Mouse (Mus musculus) forebrain, embryonic 13.5 days (tissue): ENCODE data around the gene Nnmt. TPM values are rescaled to one million over a fixed set of nuclear protein-coding genes. Genes with fewer than 3 reads are reported as not detected.

Experiments
- ATAC-seq: fragments of 200-750 bp; cut with Nextera tagmentation; 2 replicates; pipeline ENCODE4 v1.8.0; 2017
- H3K27ac ChIP-seq: fragments of 300-500 bp; sonication (generic); 2 replicates; pipeline ENCODE4 v1.5.1; 2015; ENCODE audit warnings: inconsistent platforms, mild to moderate bottlenecking, moderate library complexity
- H3K27me3 ChIP-seq: fragments of 300-500 bp; sonication (generic); 2 replicates; pipeline ENCODE4 v1.6.1; 2015; ENCODE audit warnings: mild to moderate bottlenecking, inconsistent platforms
- H3K36me3 ChIP-seq: fragments of 300-500 bp; sonication (generic); 2 replicates; pipeline ENCODE4 v1.6.1; 2015; ENCODE audit warnings: mild to moderate bottlenecking, inconsistent platforms; ENCODE audit not compliant: poor library complexity, severe bottlenecking
- H3K4me1 ChIP-seq: fragments of 300-500 bp; sonication (generic); 2 replicates; pipeline ENCODE4 v1.6.1; 2015; ENCODE audit warnings: inconsistent platforms
- H3K4me2 ChIP-seq: fragments of 300-500 bp; sonication (generic); 2 replicates; pipeline ENCODE4 v1.6.1; 2015; ENCODE audit warnings: inconsistent platforms, mild to moderate bottlenecking, moderate library complexity
- H3K4me3 ChIP-seq: fragments of 300-500 bp; sonication (generic); 2 replicates; pipeline ENCODE4 v1.5.1; 2015; ENCODE audit warnings: mild to moderate bottlenecking, inconsistent platforms
- H3K9ac ChIP-seq: fragments of 300-500 bp; sonication (generic); 2 replicates; pipeline ENCODE4 v1.6.1; 2015; ENCODE audit warnings: mild to moderate bottlenecking, inconsistent platforms
- H3K9me3 ChIP-seq: fragments of 300-500 bp; sonication (generic); replicated peaks from 2 replicates; pipeline ENCODE4 v1.6.1; 2016; ENCODE audit warnings: inconsistent platforms
- WGBS: fragments of 180-500 bp; shearing (Covaris S2); methylation state at CpG from one replicate; pipeline ENCODE4 v1.1.7; 2015; 5-methylcytosine and 5-hydroxymethylcytosine counted together
- polyA plus RNA-seq: library from polyadenylated mRNA; unstranded; fragments of >200 nt; fragmentation: Nextera tagmentation; extraction: Ambion mirVana; gene quantifications from 2 replicates; pipeline ENCODE4 v1.2.1, GENCODE M21; 2015

Gene Nnmt
- 0.40 TPM in 1 of 2 replicates, not detected in the other for polyA plus RNA-seq

DNA sequence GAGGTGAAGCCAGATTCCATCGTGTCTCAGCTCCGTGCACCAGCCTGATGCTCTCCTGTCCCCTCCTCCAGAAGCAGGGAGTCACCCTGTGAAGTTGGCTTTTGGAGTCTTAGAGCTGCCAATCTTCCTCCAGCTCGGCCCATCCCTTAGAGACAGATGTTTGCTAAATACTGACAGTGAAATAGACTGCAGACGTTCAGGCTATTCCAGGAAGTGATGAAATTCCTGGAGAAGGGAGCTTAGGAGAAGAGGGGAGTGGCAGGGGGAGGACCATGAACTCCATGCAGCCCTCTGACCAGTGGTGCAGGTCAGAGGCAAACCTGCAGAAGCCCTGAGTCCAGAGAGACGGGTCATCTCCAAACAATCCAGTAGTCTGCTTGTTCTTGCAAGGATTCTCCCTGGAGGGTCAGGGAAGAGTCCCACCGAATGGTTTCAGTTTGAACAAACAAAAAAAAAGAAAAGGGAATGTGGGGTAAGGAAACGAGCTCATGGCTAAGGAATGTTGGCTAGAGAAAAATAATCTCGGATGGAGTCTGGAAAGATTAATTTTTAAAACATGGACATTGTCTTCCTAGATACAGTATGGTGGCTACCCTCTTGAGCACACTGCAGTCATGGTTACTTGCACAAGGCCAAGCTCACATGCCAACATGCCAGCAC is at the start of gene Nnmt:
Gene Nnmt, minus strand, starts transcription at position 215 of the 660 bp plus-strand sequence.
- 58% methylated on average over 8 of the region's 8 CpGs for WGBS
- Histone ChIP-seq H3K9me3 (no peaks in the 10 kb centered on the region), H3K27ac (no peak within 1 kb of the TSS), H3K9ac (no peak within 1 kb of the TSS), H3K27me3 (0 out of 2 replicates have a peak, but pooled peaks cover 3% of the 10 kb centered on the region), H3K4me1 (peaks cover 5% of the 10 kb centered on the region; the same call in 1 of the 2 replicates), H3K4me3 (no peak within 1 kb of the TSS), H3K4me2 (no peak within 1 kb of the TSS), H3K36me3 (no peaks in the 10 kb centered on the region)
- ATAC-seq: no peak

GRCm38 (mm10) chr9:48654730-48655129 is 49.8 kb upstream of the Nnmt start:
- Histone ChIP-seq H3K4me1 (peaks cover 6% of the 10 kb centered on the region), H3K27ac (no peak overlapping the region), H3K36me3 (0 out of 2 replicates have a peak, but pooled peaks cover 5% of the 10 kb centered on the region), H3K9ac (no peak overlapping the region), H3K27me3 (peaks cover 36% of the 10 kb centered on the region), H3K4me3 (no peak overlapping the region), H3K4me2 (no peak overlapping the region), H3K9me3 (peaks cover 6% of the 10 kb centered on the region; the same call in 1 of the 2 replicates)
- no peak for ATAC-seq
- WGBS: 16% methylated on average over 8 of the region's 8 CpGs

GRCm38 (mm10) chr9:48653399-48654070 is 48.6 kb upstream of the Nnmt start:
- Histone ChIP-seq H3K9me3 (no peaks in the 10 kb centered on the region), H3K27ac (no peak overlapping the region), H3K4me1 (peaks cover 18% of the 10 kb centered on the region), H3K4me2 (no peak overlapping the region), H3K36me3 (no peaks in the 10 kb centered on the region), H3K4me3 (no peak overlapping the region), H3K9ac (no peak overlapping the region), H3K27me3 (peaks cover 40% of the 10 kb centered on the region)
- WGBS: 55% methylated on average over 7 of the region's 7 CpGs
- ATAC-seq: no peak

DNA sequence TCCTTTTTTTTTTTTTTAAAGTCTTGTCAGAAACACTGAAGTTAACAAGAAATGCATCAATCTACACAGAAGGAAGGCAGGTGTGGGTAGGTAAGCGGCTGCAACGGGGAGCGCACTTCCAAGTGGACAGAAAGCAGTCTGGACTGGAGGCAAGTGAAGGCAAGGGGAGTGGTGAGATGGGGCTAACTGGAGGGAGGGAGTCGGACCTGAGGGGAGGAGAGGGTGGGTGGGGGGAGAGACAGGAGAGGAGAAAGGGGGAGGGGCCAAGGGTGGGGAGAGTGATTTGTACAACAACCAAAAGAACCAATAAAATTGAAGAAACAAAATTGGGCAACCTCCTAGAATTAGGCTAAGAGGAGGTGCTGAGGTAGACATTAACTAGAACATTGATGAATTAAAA is 47.1 kb upstream of the Nnmt start:
- H3K27me3 ChIP-seq: peaks cover 45% of the 10 kb centered on the region
- no peak overlapping the region for H3K27ac ChIP-seq
- no peak overlapping the region for H3K4me3 ChIP-seq
- H3K36me3 ChIP-seq: no peaks in the 10 kb centered on the region
- no peaks in the 10 kb centered on the region for H3K9me3 ChIP-seq
- no peak for ATAC-seq
- no peak overlapping the region for H3K9ac ChIP-seq
- 27% methylated on average over 4 of the region's 4 CpGs for WGBS
- H3K4me1 ChIP-seq: peaks cover 33% of the 10 kb centered on the region
- no peak overlapping the region for H3K4me2 ChIP-seq

- Histone ChIP-seq H3K27me3 (peaks cover 45% of the 10 kb centered on the region), H3K9ac (no peak overlapping the region), H3K4me2 (no peak overlapping the region), H3K4me1 (peaks cover 33% of the 10 kb centered on the region), H3K9me3 (no peaks in the 10 kb centered on the region), H3K4me3 (no peak overlapping the region), H3K36me3 (no peaks in the 10 kb centered on the region), H3K27ac (no peak overlapping the region)
- ATAC-seq: no peak
- WGBS: 86% methylated on average over 2 of the region's 2 CpGs
These were observed 45.9 kb upstream of the Nnmt start for GRCm38 (mm10) chr9:48650846-48651245.

DNA sequence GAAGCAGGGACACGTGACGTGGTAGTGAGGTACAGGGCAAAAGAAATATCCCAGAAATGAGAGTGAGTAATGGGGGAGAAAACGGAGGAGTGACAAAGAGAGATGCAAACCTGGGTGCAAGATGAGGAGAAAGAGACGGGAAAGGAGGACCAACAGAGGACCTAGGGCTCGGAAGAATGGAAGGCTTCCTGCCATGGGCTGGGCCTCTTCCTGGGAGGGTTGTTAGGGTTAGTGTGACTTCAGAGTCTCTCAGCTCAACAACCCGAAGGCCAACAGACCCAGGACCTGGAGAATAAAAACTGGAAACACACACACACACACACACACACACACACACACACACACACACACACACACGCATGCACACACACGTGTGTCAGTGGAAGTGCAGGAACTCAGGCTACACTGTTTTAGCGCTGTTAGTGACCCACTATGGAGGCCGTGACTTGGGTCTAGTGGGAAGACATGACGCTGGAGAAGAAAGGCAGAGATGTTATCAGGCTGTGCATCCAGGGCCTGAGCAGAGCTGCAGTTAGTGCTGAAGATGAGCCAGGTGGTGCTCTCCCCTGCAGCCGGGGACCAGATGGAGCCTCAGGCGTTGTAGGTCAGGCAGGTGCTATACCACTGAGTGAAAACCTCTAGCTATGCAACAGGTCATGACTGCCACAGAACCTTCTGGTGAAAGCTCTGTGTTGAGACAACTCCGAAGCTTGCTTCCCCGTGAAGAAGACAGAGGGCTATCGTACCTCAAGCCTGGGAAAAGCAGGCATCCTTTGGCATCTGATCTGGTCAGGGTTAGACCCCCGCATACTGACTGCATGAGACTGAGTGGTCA is 45.1 kb upstream of the Nnmt start:
- Histone ChIP-seq H3K9me3 (no peaks in the 10 kb centered on the region), H3K4me2 (peak overlapping the region; percentile 55), H3K27ac (no peak overlapping the region), H3K9ac (0 out of 2 replicates have a peak overlapping the region, but pooled peaks have one; percentile 54), H3K4me1 (peaks cover 33% of the 10 kb centered on the region), H3K4me3 (no peak overlapping the region), H3K36me3 (no peaks in the 10 kb centered on the region), H3K27me3 (peaks cover 43% of the 10 kb centered on the region)
- no peak for ATAC-seq
- 28% methylated on average over 17 of the region's 17 CpGs for WGBS

DNA sequence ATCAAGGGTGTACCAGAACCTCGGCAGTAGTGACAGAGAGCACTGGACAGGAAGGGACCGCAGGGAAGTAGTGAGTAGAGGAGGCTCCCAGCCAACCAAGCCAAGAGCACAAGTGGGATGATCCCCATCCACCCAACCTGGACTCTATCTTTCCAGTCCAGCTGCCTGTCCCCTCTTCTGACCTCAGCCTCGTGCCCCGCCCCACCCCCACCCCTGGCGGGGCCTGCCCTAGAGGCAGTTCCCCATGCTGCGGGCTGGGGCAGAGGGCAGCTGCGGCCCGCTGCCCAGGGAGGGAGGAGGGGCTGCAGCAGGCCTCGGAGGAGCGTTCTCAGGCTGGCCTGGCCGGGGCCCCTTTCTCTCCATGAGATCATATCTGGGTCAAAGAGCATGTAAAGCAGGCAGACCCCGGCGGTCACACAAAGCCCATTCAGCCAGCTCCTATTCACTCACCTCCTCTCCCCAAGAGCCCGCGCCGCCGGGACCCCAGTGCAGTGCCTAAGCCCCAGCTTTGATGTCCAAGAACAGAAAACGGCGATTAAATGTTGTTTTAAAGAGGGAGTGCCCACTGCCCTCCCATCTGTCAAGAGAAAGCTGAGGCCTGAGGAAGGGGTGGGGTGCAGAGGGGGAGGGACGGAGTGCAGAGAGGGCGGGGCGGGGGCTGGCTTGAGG is 44.3 kb upstream of the Nnmt start:
- Histone ChIP-seq H3K36me3 (no peaks in the 10 kb centered on the region), H3K27me3 (peaks cover 38% of the 10 kb centered on the region), H3K9me3 (peaks cover 4% of the 10 kb centered on the region; the same call in 1 of the 2 replicates), H3K4me2 (peak overlapping the region; percentile 55), H3K4me3 (peak overlapping the region; percentile 22), H3K9ac (peak overlapping the region; percentile 54), H3K27ac (peak overlapping the region; percentile 40), H3K4me1 (peaks cover 33% of the 10 kb centered on the region)
- WGBS: 2% methylated on average over 18 of the region's 22 CpGs
- ATAC-seq: peak; percentile 56; the same call in 1 of the 2 replicates

GRCm38 (mm10) chr9:48648285-48649097 is 43.5 kb upstream of the Nnmt start:
- peaks cover 38% of the 10 kb centered on the region for H3K27me3 ChIP-seq
- peak overlapping the region; percentile 54; the same call in 1 of the 2 replicates for H3K9ac ChIP-seq
- H3K4me2 ChIP-seq: peak overlapping the region; percentile 55; the same call in 1 of the 2 replicates
- no peak overlapping the region; the same call in 1 of the 2 replicates for H3K27ac ChIP-seq
- peaks cover 33% of the 10 kb centered on the region for H3K4me1 ChIP-seq
- ATAC-seq: 0 out of 2 replicates have a peak, but pooled peaks have one; percentile 7
- no peak overlapping the region for H3K4me3 ChIP-seq
- H3K36me3 ChIP-seq: no peaks in the 10 kb centered on the region
- peaks cover 8% of the 10 kb centered on the region; the same call in 1 of the 2 replicates for H3K9me3 ChIP-seq
- 33% methylated on average over 12 of the region's 12 CpGs for WGBS

GRCm38 (mm10) chr9:48647648-48648284 is 42.8 kb upstream of the Nnmt start:
- Histone ChIP-seq H3K27me3 (peaks cover 36% of the 10 kb centered on the region), H3K4me1 (peaks cover 33% of the 10 kb centered on the region), H3K9ac (no peak overlapping the region), H3K9me3 (peaks cover 8% of the 10 kb centered on the region; the same call in 1 of the 2 replicates), H3K4me2 (no peak overlapping the region), H3K4me3 (no peak overlapping the region), H3K27ac (no peak overlapping the region), H3K36me3 (no peaks in the 10 kb centered on the region)
- ATAC-seq: no peak
- 14% methylated on average over 10 of the region's 10 CpGs for WGBS

GRCm38 (mm10) chr9:48646781-48647647 is 42.1 kb upstream of the Nnmt start:
- H3K27me3 ChIP-seq: peaks cover 35% of the 10 kb centered on the region
- H3K4me3 ChIP-seq: no peak overlapping the region
- no peaks in the 10 kb centered on the region for H3K36me3 ChIP-seq
- peaks cover 8% of the 10 kb centered on the region; the same call in 1 of the 2 replicates for H3K9me3 ChIP-seq
- H3K27ac ChIP-seq: no peak overlapping the region
- peaks cover 33% of the 10 kb centered on the region for H3K4me1 ChIP-seq
- H3K9ac ChIP-seq: 0 out of 2 replicates have a peak overlapping the region, but pooled peaks have one; percentile 8
- no peak for ATAC-seq
- WGBS: 38% methylated on average over 16 of the region's 16 CpGs
- no peak overlapping the region for H3K4me2 ChIP-seq
